9 mouse cellular contexts compared by ENCODE assay signal in the genomic region with DNA sequence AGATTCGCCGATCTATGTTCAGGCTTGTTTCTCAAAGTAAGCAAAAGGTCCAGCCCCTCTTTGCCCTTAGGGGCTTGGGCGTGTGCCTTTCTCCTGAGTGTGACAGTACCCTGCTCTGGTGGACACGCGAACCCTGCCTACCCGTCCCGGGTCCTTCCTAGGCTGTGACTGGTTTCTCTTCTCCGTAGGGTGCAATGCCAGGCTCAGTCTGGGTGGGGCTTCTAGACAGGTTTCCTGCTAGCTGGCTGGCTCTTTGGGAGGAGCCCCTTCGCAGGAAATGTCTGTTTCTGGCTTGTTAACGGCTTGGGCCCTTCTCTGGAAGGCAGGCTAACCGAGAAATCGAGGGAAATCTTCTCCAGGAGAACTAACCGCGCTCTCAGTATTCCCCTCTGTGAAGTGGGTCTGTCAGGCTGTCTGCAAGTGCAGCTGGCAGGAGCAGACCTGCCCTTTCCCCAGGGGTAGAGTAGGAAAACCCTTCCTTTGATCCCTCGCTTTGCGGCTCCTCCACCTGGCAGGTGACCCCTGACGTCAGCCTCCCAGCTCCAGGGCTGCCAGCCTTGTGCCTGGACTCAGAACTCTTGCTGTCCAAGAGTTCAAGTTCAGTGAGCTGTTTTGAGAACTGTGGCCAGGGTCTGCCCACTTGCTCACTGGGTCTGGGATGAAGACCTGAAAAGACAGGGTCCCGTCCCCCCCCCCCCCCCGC. TPM values are rescaled to one million over a fixed set of nuclear protein-coding genes. Genes with fewer than 3 reads are reported as not detected.
DNase-seq lines count a peak whose midpoint lies in the region; ATAC-seq and TF ChIP-seq lines count a peak whose summit lies in the region.
"Had no signal": no experiment of that assay in that cellular context is flagged by ENCODE, and none has a peak within 500 bp of the region (broad histone marks: within the 10 kb centered on the region; RNA-seq: fewer than 3 reads in every experiment).

No protein-coding gene starts in this region.

- intact Hi-C loops in heart, postnatal 25 days (cut with DNase I): no loop called here

- H3K27ac ChIP-seq in forebrain, embryonic 12.5 days: no peak overlapping the region
- H3K27ac ChIP-seq in intestine, embryonic 15.5 days: peak overlapping the region; percentile 58; the same call in 1 of the 2 replicates
- H3K27ac ChIP-seq in liver, postnatal 0 days (ENCODE audit: low read depth): peak overlapping the region; percentile 92
- H3K27ac ChIP-seq in neural tube, embryonic 15.5 days (replicated peaks): no peak overlapping the region

- 0 out of 2 replicates have a peak overlapping the region, but pooled peaks have one; percentile 50 for H3K9ac ChIP-seq in forebrain, embryonic 12.5 days
- peak overlapping the region; percentile 60 for H3K9ac ChIP-seq in intestine, embryonic 15.5 days
- H3K9ac ChIP-seq in liver, postnatal 0 days (replicated peaks): peak overlapping the region; percentile 86
- H3K9ac ChIP-seq in neural tube, embryonic 15.5 days (replicated peaks): peak overlapping the region; percentile 57; the same call in 1 of the 2 replicates

- WGBS in forebrain, embryonic 12.5 days: 13% methylated on average over 19 of the region's 19 CpGs
- WGBS in intestine, embryonic 15.5 days: 8% methylated on average over 19 of the region's 19 CpGs
- WGBS in liver, postnatal 0 days (ENCODE audit: insufficient replicate concordance): 6% methylated on average over 18 of the region's 19 CpGs
- 9% methylated on average over 19 of the region's 19 CpGs for WGBS in neural tube, embryonic 15.5 days

- peak; percentile 96 for DNase-seq in heart, adult 11 months
- no peak for DNase-seq in heart, postnatal 25 days (ENCODE audit: low spot score)
- peak; percentile 44 for DNase-seq in liver, postnatal 0 days
- DNase-seq in frontal cortex, postnatal 14 days (ENCODE audit: low spot score in 2 of 2): no peak
- DNase-seq in cerebellum, adult 11-12 months: no peak

- H3K4me3 ChIP-seq in forebrain, embryonic 12.5 days (replicated peaks): peak overlapping the region; percentile 46
- peak overlapping the region; percentile 53 for H3K4me3 ChIP-seq in intestine, embryonic 15.5 days (replicated peaks)
- peak overlapping the region; percentile 61 for H3K4me3 ChIP-seq in liver, postnatal 0 days (ENCODE audit: low read depth, low read length)
- H3K4me3 ChIP-seq in neural tube, embryonic 15.5 days (replicated peaks): peak overlapping the region; percentile 46

- TF ChIP-seq EP300 in liver, postnatal 0 days (IDR thresholded peaks at IDR 0.05; ENCODE audit: low read depth): no peak

- H3K9me3 ChIP-seq in forebrain, embryonic 12.5 days: no peaks in the 10 kb centered on the region
- no peaks in the 10 kb centered on the region for H3K9me3 ChIP-seq in intestine, embryonic 15.5 days
- no peaks in the 10 kb centered on the region for H3K9me3 ChIP-seq in liver, postnatal 0 days (ENCODE audit: low read length)
- H3K9me3 ChIP-seq in neural tube, embryonic 15.5 days (replicated peaks): no peaks in the 10 kb centered on the region

- peaks cover 23% of the 10 kb centered on the region for H3K4me1 ChIP-seq in forebrain, embryonic 12.5 days
- H3K4me1 ChIP-seq in intestine, embryonic 15.5 days (replicated peaks): peaks cover 25% of the 10 kb centered on the region
- H3K4me1 ChIP-seq in liver, postnatal 0 days (ENCODE audit: insufficient read depth): peaks cover 9% of the 10 kb centered on the region
- peaks cover 24% of the 10 kb centered on the region for H3K4me1 ChIP-seq in neural tube, embryonic 15.5 days

- H3K4me2 ChIP-seq in forebrain, embryonic 12.5 days: peak overlapping the region; percentile 89
- peak overlapping the region; percentile 97 for H3K4me2 ChIP-seq in intestine, embryonic 15.5 days (replicated peaks)
- H3K4me2 ChIP-seq in liver, postnatal 0 days (ENCODE audit: low read depth, low read length): peak overlapping the region; percentile 82
- H3K4me2 ChIP-seq in neural tube, embryonic 15.5 days: peak overlapping the region; percentile 98

- no peak for ATAC-seq in forebrain, embryonic 12.5 days (ENCODE audit: low FRiP score)
- peak; percentile 54 for ATAC-seq in intestine, embryonic 15.5 days
- no peak for ATAC-seq in liver, postnatal 0 days
- ATAC-seq in neural tube, embryonic 15.5 days (ENCODE audit: low FRiP score): no peak

- TF ChIP-seq CTCF in liver, postnatal 0 days (IDR thresholded peaks at IDR 0.05; ENCODE audit: low read depth): no peak

- H3K36me3 ChIP-seq in forebrain, embryonic 12.5 days (replicated peaks): no peaks in the 10 kb centered on the region
- no peaks in the 10 kb centered on the region for H3K36me3 ChIP-seq in intestine, embryonic 15.5 days
- H3K36me3 ChIP-seq in liver, postnatal 0 days (replicated peaks; ENCODE audit: insufficient read depth, low read length): peaks cover 7% of the 10 kb centered on the region
- H3K36me3 ChIP-seq in neural tube, embryonic 15.5 days: no peaks in the 10 kb centered on the region

- peaks cover 55% of the 10 kb centered on the region for H3K27me3 ChIP-seq in forebrain, embryonic 12.5 days
- peaks cover 9% of the 10 kb centered on the region; the same call in 1 of the 2 replicates for H3K27me3 ChIP-seq in intestine, embryonic 15.5 days (replicated peaks)
- H3K27me3 ChIP-seq in liver, postnatal 0 days (ENCODE audit: insufficient read depth, low read length): no peaks in the 10 kb centered on the region
- H3K27me3 ChIP-seq in neural tube, embryonic 15.5 days (replicated peaks): peaks cover 50% of the 10 kb centered on the region
- H3K27me3 ChIP-seq: Patski had no signal

RNA-seq across cellular contexts. Expression of a gene that starts 0.8 kb away (rescaled TPM):
- 1 to 10 TPM; 4.3 to 4.4 TPM for total RNA-seq in heart, postnatal 25 days (2021)
- 4.0 and 4.9 TPM in 2 replicates for polyA plus RNA-seq in forebrain, embryonic 12.5 days (2016; fragmentation: Nextera tagmentation; extraction: Ambion mirVana)
- 176 and 244 TPM in 2 replicates for polyA plus RNA-seq in intestine, embryonic 15.5 days (2015; fragmentation: Nextera tagmentation; extraction: Ambion mirVana)
- polyA plus RNA-seq in liver, postnatal 0 days (2015; fragmentation: Nextera tagmentation; extraction: Ambion mirVana): 853 and 957 TPM in 2 replicates
- polyA plus RNA-seq in neural tube, embryonic 15.5 days (2015; fragmentation: Nextera tagmentation; extraction: Ambion mirVana): 9.1 and 21.3 TPM in 2 replicates

Comparison
In these comparisons a context has a peak if more than half of its experiments do, and no peak if none do; other contexts are left out.
1. DNase-seq: peak in heart, adult 11 months (single experiment) and liver, postnatal 0 days (single experiment); none in heart, postnatal 25 days (single experiment), frontal cortex, postnatal 14 days (0 of 2) and cerebellum, adult 11-12 months (single experiment).
2. H3K27ac ChIP-seq: peak in intestine, embryonic 15.5 days (single experiment) and liver, postnatal 0 days (single experiment); none in forebrain, embryonic 12.5 days (single experiment) and neural tube, embryonic 15.5 days (single experiment).
3. Peak in every context shown above with its lines, with median percentiles within 50 percentile points of each other: H3K4me2 ChIP-seq, H3K4me3 ChIP-seq and H3K9ac ChIP-seq.